Mouse (Mus musculus) testis, adult 10 weeks (tissue): ENCODE data around the gene Irf2bp1. TPM values are rescaled to one million over a fixed set of nuclear protein-coding genes. Genes with fewer than 3 reads are reported as not detected.

Experiments
- polyA plus RNA-seq: library from polyadenylated mRNA; stranded (reverse); fragments of 350-450 nt; fragmentation: Illumina TruSeq; extraction: RNeasy Lipid Tissue Mini Kit (QIAGEN cat#74804); gene quantifications from one replicate; pipeline ENCODE4 v1.2.3, GENCODE M21; 2014; ENCODE audit warnings: low read depth, low replicate concordance

The Irf2bp1 gene
- 0.39 TPM for polyA plus RNA-seq

GRCm38 (mm10) chr7:19003902-19004630 lies at the start of gene Irf2bp1:
Gene Irf2bp1, plus strand, starts transcription at chr7:19004044.

GRCm38 (mm10) chr7:18987100-18987499 lies 16.7 kb upstream of the Irf2bp1 start, which contains the start of gene Nanos2:
Gene Nanos2, plus strand, starts transcription at chr7:18987400.

GRCm38 (mm10) chr7:18990601-18991295 lies 13.1 kb upstream of the Irf2bp1 start, which contains the start of gene Mypop:
Gene Mypop, plus strand, starts transcription at chr7:18991245.

GRCm38 (mm10) chr7:19023357-19023814 lies 19.5 kb downstream of the Irf2bp1 start, which contains the start of gene Foxa3:
Gene Foxa3, minus strand, starts transcription at chr7:19023538.

GRCm38 (mm10) chr7:19024096-19024506 lies 20.3 kb downstream of the Irf2bp1 start, which contains the start of gene Sympk:
Gene Sympk, plus strand, starts transcription at chr7:19024377.

GRCm38 (mm10) chr7:19054047-19054776 lies 50.4 kb downstream of the Irf2bp1 start, which contains the start of gene Rsph6a:
Gene Rsph6a, plus strand, starts transcription at chr7:19054690.

Other genes with a start within 250 kb of the Irf2bp1 start
- gene Psg19, start 205.5 kb upstream of the Irf2bp1 start, polyA plus RNA-seq = 3.5 TPM
- 1.5 TPM for gene Psg17, start 182.4 kb upstream of the Irf2bp1 start, polyA plus RNA-seq
- 1.1 TPM for gene Mill2, start 164.1 kb upstream of the Irf2bp1 start, polyA plus RNA-seq
- gene Pglyrp1, start 132.7 kb upstream of the Irf2bp1 start, polyA plus RNA-seq = not detected
- gene Ccdc61, start 93.6 kb upstream of the Irf2bp1 start, polyA plus RNA-seq = 2.5 TPM
- 0.66 TPM for gene Nova2, start 78.2 kb upstream of the Irf2bp1 start, polyA plus RNA-seq
- not detected for gene Nanos2, start 16.6 kb upstream of the Irf2bp1 start, polyA plus RNA-seq
- gene Mypop, start 12.8 kb upstream of the Irf2bp1 start, polyA plus RNA-seq = 1.3 TPM
- gene Foxa3, start 19.5 kb downstream of the Irf2bp1 start, polyA plus RNA-seq = 0.42 TPM
- 12.0 TPM for gene Sympk, start 20.3 kb downstream of the Irf2bp1 start, polyA plus RNA-seq
- 9.7 TPM for gene Rsph6a, start 50.6 kb downstream of the Irf2bp1 start, polyA plus RNA-seq
- gene Dmwd, start 72.2 kb downstream of the Irf2bp1 start, polyA plus RNA-seq = 2.8 TPM
- 2.4 TPM for gene Dmpk, start 79.8 kb downstream of the Irf2bp1 start, polyA plus RNA-seq
- gene Six5, start 90.5 kb downstream of the Irf2bp1 start, polyA plus RNA-seq = 0.25 TPM
- 5.8 TPM for gene Gm4969, start 114.3 kb downstream of the Irf2bp1 start, polyA plus RNA-seq
- 0.88 TPM for gene Fbxo46, start 115.8 kb downstream of the Irf2bp1 start, polyA plus RNA-seq
- gene Qpctl, start 145.2 kb downstream of the Irf2bp1 start, polyA plus RNA-seq = 3.1 TPM
- 5.1 TPM for gene Snrpd2, start 145.7 kb downstream of the Irf2bp1 start, polyA plus RNA-seq
- 3.4 TPM for gene Gipr, start 162.1 kb downstream of the Irf2bp1 start, polyA plus RNA-seq
- gene Eml2, start 172.4 kb downstream of the Irf2bp1 start, polyA plus RNA-seq = 0.31 TPM
- 2.3 TPM for gene Gpr4, start 208.5 kb downstream of the Irf2bp1 start, polyA plus RNA-seq
- gene Opa3, start 224.3 kb downstream of the Irf2bp1 start, polyA plus RNA-seq = 3.4 TPM